8 mouse cellular contexts compared by ENCODE assay signal in the genomic region with DNA sequence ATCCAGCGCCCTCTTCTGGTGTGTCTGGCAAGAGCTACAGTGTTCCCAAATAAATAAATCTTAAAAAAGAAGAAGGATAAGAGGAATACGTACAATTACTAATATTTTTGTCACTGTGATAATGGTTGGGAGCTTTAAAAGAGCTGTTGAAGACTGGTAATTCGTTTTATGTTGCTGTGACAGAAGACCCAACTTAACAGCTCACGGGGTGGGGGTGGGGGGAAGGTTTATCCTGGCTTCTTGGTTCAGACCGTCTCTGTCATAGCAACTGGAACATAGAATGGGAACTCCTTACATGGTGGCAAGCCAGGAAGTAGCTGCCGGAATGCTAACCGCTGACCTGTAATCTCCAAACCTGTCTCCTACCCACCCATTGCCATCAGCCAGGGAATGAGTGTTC. TPM values are rescaled to one million over a fixed set of nuclear protein-coding genes. Genes with fewer than 3 reads are reported as not detected.
DNase-seq lines count a peak whose midpoint lies in the region; ATAC-seq lines count a peak whose summit lies in the region.

A gene (plus strand): TSS at position 301 of the 400 bp plus-strand sequence.

- no peak within 1 kb of the TSS for H3K4me3 ChIP-seq in intestine, embryonic 16.5 days (ENCODE audit: low read length)

- peaks cover 4% of the 10 kb centered on the region; the same call in 1 of the 2 replicates for H3K36me3 ChIP-seq in intestine, embryonic 16.5 days (ENCODE audit: control insufficient read depth, insufficient read depth, low read length)

- no peak for DNase-seq in layer of hippocampus, adult 18-20 months (ENCODE audit: low spot score in 2 of 2)
- DNase-seq in layer of hippocampus, adult 9-11 months: no peak
- no peak for DNase-seq in adrenal gland, postnatal 4 days (ENCODE audit: low spot score in 2 of 2)
- DNase-seq in gastrocnemius, postnatal 36 days: no peak
- no peak for DNase-seq in right cerebral cortex, adult 18-20 months
- DNase-seq in embryo, embryonic 10.5 days (ENCODE audit: low spot score): no peak

- peaks cover 8% of the 10 kb centered on the region; the same call in 1 of the 2 replicates for H3K4me1 ChIP-seq in intestine, embryonic 16.5 days (ENCODE audit: control insufficient read depth, insufficient read depth, low read length)

- 0 out of 2 replicates have a peak, but pooled peaks cover 5% of the 10 kb centered on the region for H3K9me3 ChIP-seq in intestine, embryonic 16.5 days (ENCODE audit: control insufficient read depth, low read length)

- no peaks in the 10 kb centered on the region for H3K27me3 ChIP-seq in intestine, embryonic 16.5 days (replicated peaks; ENCODE audit: control insufficient read depth, insufficient read depth, low read length)

- no peak within 1 kb of the TSS for H3K27ac ChIP-seq in intestine, embryonic 16.5 days (ENCODE audit: low read length)

- no peak within 1 kb of the TSS for H3K4me2 ChIP-seq in intestine, embryonic 16.5 days (ENCODE audit: low read depth, low read length)

- WGBS in intestine, embryonic 16.5 days: 80% methylated on average over 7 of the region's 7 CpGs

- no peak within 1 kb of the TSS for H3K9ac ChIP-seq in intestine, embryonic 16.5 days (ENCODE audit: low read depth, low read length)

- no peak for ATAC-seq in intestine, embryonic 16.5 days
- ATAC-seq in megakaryocyte-erythroid progenitor cell, adult 5-6 weeks (replicated peaks; ENCODE audit: low FRiP score, low TSS enrichment, poor library complexity, severe bottlenecking): no peak

- intact Hi-C loops in gastrocnemius, postnatal 36 days (cut with DNase I): no loop called here

RNA-seq across cellular contexts. Expression of the gene that starts here (rescaled TPM):
- total RNA-seq in layer of hippocampus, adult 18-20 months (2021): 10 to 100 TPM; 42.3 to 43.3 TPM
- 10 to 100 TPM; 56.0 to 61.9 TPM for total RNA-seq in adrenal gland, postnatal 4 days (2021)
- 10 to 100 TPM; 30.9 to 43.7 TPM for total RNA-seq in gastrocnemius, postnatal 36 days (2021)
- polyA plus RNA-seq in intestine, embryonic 16.5 days (2015; fragmentation: Nextera tagmentation; extraction: Ambion mirVana): 27.3 and 28.6 TPM in 2 replicates
- total RNA-seq in megakaryocyte-erythroid progenitor cell, adult 5-6 weeks (2014; fragmentation: Nextera tagmentation): 42.5 and 48.7 TPM in 2 replicates
- total RNA-seq in megakaryocyte-erythroid progenitor cell, adult 5-6 weeks (2017): 35.8 and 42.8 TPM in 2 replicates
